Mouse (Mus musculus) lung, embryonic 15.5 days (tissue): ENCODE data around the gene Rgs3. TPM values are rescaled to one million over a fixed set of nuclear protein-coding genes. Genes with fewer than 3 reads are reported as not detected.

Experiments
- polyA plus RNA-seq: library from polyadenylated mRNA; unstranded; fragments of >200 nt; fragmentation: Nextera tagmentation; extraction: Ambion mirVana; gene quantifications from 2 replicates; pipeline ENCODE4 v1.2.1, GENCODE M21; 2015

The Rgs3 gene
- polyA plus RNA-seq, 1 experiment from 2014 or later: 53.5 TPM

Other genes with a start within 250 kb of the Rgs3 start
- gene Fkbp15, start 199.3 kb upstream of the Rgs3 start, polyA plus RNA-seq: 24.9 and 25.2 TPM in 2 replicates
- 48.3 and 51.7 TPM in 2 replicates for gene Slc31a1, start 199.1 kb upstream of the Rgs3 start, polyA plus RNA-seq
- 152 and 158 TPM in 2 replicates for gene Cdc26, start 151.2 kb upstream of the Rgs3 start, polyA plus RNA-seq
- 22.4 and 23.3 TPM in 2 replicates for gene Prpf4, start 151.1 kb upstream of the Rgs3 start, polyA plus RNA-seq
- gene Rnf183, start 124.6 kb upstream of the Rgs3 start, polyA plus RNA-seq: 0.14 TPM in 1 of 2 replicates, not detected in the other
- 12.9 and 13.0 TPM in 2 replicates for gene Wdr31, start 89.0 kb upstream of the Rgs3 start, polyA plus RNA-seq
- 36.7 and 44.0 TPM in 2 replicates for gene Bspry, start 79.8 kb upstream of the Rgs3 start, polyA plus RNA-seq
- gene Hdhd3, start 56.4 kb upstream of the Rgs3 start, polyA plus RNA-seq: 18.6 and 21.1 TPM in 2 replicates
- 116 and 117 TPM in 2 replicates for gene Alad, start 39.9 kb upstream of the Rgs3 start, polyA plus RNA-seq
- 89.5 and 90.2 TPM in 2 replicates for gene Pole3, start 34.8 kb upstream of the Rgs3 start, polyA plus RNA-seq
- gene 4933430I17Rik, start 34.5 kb upstream of the Rgs3 start, polyA plus RNA-seq: 0.47 and 0.72 TPM in 2 replicates